Comparison of ENCODE assay signal across 9 mouse cellular contexts in the genomic region with DNA sequence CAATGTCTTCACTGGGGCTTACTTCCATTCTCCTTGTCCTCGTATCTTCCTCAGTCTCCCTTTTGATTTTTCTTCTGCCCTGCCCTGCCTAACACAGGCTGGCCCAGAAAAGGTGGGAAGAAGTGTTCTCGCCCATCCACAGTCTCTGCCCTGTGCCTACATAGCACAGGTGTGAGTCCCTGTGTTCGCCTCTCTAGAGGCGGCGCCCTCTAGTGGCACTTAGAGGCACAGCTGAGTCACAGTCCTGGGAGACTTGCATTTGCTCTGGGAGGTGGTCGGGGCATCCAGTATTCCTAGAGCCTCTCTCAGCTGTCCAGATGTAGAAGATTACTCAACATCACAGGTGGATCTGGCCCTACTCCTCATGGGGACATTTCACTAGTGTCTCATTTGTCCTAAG.
DNase-seq lines count a peak whose midpoint lies in the region; ATAC-seq lines count a peak whose summit lies in the region.
"Had no signal": no experiment of that assay in that cellular context is flagged by ENCODE, and none has a peak within 500 bp of the region (broad histone marks: within the 10 kb centered on the region; RNA-seq: fewer than 3 reads in every experiment).

No protein-coding gene starts in this region.

- H3K27ac ChIP-seq in heart, embryonic 10.5 days = no peak overlapping the region
- no peak overlapping the region for H3K27ac ChIP-seq in hindbrain, embryonic 15.5 days (replicated peaks)
- no peak overlapping the region for H3K27ac ChIP-seq in limb, embryonic 11.5 days (replicated peaks; ENCODE audit: low read depth, low read length)
- H3K27ac ChIP-seq: embryonic facial prominence, embryonic 13.5 days had no signal

- WGBS in heart, embryonic 10.5 days = 19% methylated on average over 6 of the region's 6 CpGs
- WGBS in hindbrain, embryonic 15.5 days = 31% methylated on average over 6 of the region's 6 CpGs
- 23% methylated on average over 6 of the region's 6 CpGs for WGBS in limb, embryonic 11.5 days

- no peak overlapping the region for H3K4me3 ChIP-seq in heart, embryonic 10.5 days
- no peak overlapping the region for H3K4me3 ChIP-seq in hindbrain, embryonic 15.5 days
- H3K4me3 ChIP-seq in limb, embryonic 11.5 days (ENCODE audit: low read depth, low read length) = no peak overlapping the region
- H3K4me3 ChIP-seq: embryonic facial prominence, embryonic 13.5 days had no signal

- H3K27me3 ChIP-seq in heart, embryonic 10.5 days (ENCODE audit: insufficient read depth, poor library complexity, severe bottlenecking) = peaks cover 45% of the 10 kb centered on the region
- no peaks in the 10 kb centered on the region for H3K27me3 ChIP-seq in hindbrain, embryonic 15.5 days
- peaks cover 16% of the 10 kb centered on the region for H3K27me3 ChIP-seq in limb, embryonic 11.5 days (ENCODE audit: control insufficient read depth, insufficient read depth, low read length)

- H3K4me1 ChIP-seq in heart, embryonic 10.5 days = no peaks in the 10 kb centered on the region; the same call in 1 of the 2 replicates
- H3K4me1 ChIP-seq in hindbrain, embryonic 15.5 days (replicated peaks) = peaks cover 23% of the 10 kb centered on the region
- no peaks in the 10 kb centered on the region for H3K4me1 ChIP-seq in limb, embryonic 11.5 days (ENCODE audit: control insufficient read depth, insufficient read depth, low read length)

- H3K9ac ChIP-seq in hindbrain, embryonic 15.5 days = no peak overlapping the region
- no peak overlapping the region for H3K9ac ChIP-seq in limb, embryonic 11.5 days (ENCODE audit: low read length)
- H3K9ac ChIP-seq: embryonic facial prominence, embryonic 13.5 days had no signal

- ATAC-seq in common myeloid progenitor, adult 5-6 weeks (replicated peaks; ENCODE audit: low read depth, poor library complexity, severe bottlenecking) = peak; percentile 80
- ATAC-seq in hindbrain, embryonic 15.5 days (ENCODE audit: low FRiP score, low read depth) = peak; percentile 46; the same call in 1 of the 2 replicates
- no peak for ATAC-seq in limb, embryonic 11.5 days (ENCODE audit: insufficient number of reproducible peaks, low FRiP score, low TSS enrichment, low read depth)

- DNase-seq in heart, postnatal 36 days = peak; percentile 16 to 43
- DNase-seq in heart, embryonic 10.5 days (ENCODE audit: low spot score) = no peak
- peak; percentile 47 for DNase-seq in WW6 (ENCODE audit: low read depth, low spot score)
- peak; percentile 76 for DNase-seq in limb, embryonic 11.5 days (ENCODE audit: low spot score)
- peak; percentile 44 for DNase-seq in naive thymus-derived CD4-positive, alpha-beta T cell, adult 2 months (ENCODE audit: low read depth)
- peak; percentile 5 for DNase-seq in thymus, adult 18-20 months

- no peaks in the 10 kb centered on the region for H3K9me3 ChIP-seq in heart, embryonic 10.5 days
- no peaks in the 10 kb centered on the region for H3K9me3 ChIP-seq in hindbrain, embryonic 15.5 days
- H3K9me3 ChIP-seq in limb, embryonic 11.5 days (ENCODE audit: control insufficient read depth, low read length) = no peaks in the 10 kb centered on the region
- H3K9me3 ChIP-seq: embryonic facial prominence, embryonic 13.5 days had no signal

- no peak overlapping the region for H3K4me2 ChIP-seq in hindbrain, embryonic 15.5 days
- no peak overlapping the region for H3K4me2 ChIP-seq in limb, embryonic 11.5 days (ENCODE audit: low read depth, severe bottlenecking)
- H3K4me2 ChIP-seq: embryonic facial prominence, embryonic 13.5 days had no signal

- intact Hi-C loops in heart, postnatal 36 days (cut with DNase I) = loop anchor here (2.0 kb wide), 1 partner anchor 84 kb away; no protein-coding TSS in a partner anchor

- no peaks in the 10 kb centered on the region for H3K36me3 ChIP-seq in heart, embryonic 10.5 days
- 0 out of 2 replicates have a peak, but pooled peaks cover 3% of the 10 kb centered on the region for H3K36me3 ChIP-seq in hindbrain, embryonic 15.5 days
- H3K36me3 ChIP-seq in limb, embryonic 11.5 days (ENCODE audit: control insufficient read depth, insufficient read depth, low read length) = no peaks in the 10 kb centered on the region
- H3K36me3 ChIP-seq: embryonic facial prominence, embryonic 13.5 days had no signal
